Mouse (Mus musculus): ENCODE measurements at regions not wholly inside any gene's neighbourhood (a gene's known extent, or its start where the extent isn't known, plus 50 kb on each side); places are given as distances from the start of the nearest gene placed in this dataset.

DNA sequence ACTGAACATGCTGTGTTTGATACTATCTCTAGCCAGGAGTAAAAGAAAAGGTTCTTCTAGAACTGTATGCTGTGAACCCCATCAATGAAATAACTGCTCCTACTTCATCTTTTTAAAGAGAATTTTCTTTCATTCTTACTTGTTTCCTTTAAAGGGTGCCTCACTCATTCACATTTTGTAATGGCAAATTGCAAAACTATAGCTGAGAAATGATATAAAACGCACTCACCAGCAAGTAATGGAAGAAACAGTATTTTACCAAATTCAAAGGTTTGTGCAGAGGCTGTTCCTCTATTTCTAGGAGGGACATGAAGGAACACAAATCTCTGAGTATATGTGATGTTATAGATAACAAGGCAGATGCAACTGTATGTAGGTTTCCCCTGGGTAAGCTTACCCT lies 183.4 kb downstream of the Gm11146 start:
- TF ChIP-seq POLR2A (IDR thresholded peaks at IDR 0.05; ENCODE audit: low read depth, low read length) = no peak
- no peak for TF ChIP-seq CTCF (IDR thresholded peaks at IDR 0.05; ENCODE audit: extremely low read depth, insufficient read length, insufficient replicate concordance, low read depth, low read length)
- H3K36me3 ChIP-seq (ENCODE audit: control insufficient read depth, insufficient read depth, low read length) = no peaks in the 10 kb centered on the region
- 91% methylated on average over 1 of the region's 1 CpGs for WGBS

DNA sequence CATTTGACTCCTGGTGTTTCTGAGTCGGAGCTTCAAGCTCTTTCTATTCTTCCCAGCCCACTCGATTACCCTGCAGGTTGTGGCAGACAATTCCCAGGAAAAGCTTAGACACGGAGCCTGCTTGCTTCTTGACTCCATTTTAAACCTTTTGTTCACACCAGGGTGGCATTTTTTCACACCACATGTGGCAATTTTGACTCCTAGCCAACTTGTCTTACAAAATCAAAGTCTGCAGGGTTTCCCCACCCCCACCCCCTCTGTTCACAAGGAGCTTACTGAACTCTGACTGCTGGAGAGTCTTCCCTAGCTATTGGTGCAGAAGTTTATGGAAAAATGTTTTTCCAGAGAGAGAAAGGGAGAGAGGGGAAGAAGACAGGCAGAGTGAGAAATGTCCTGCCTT lies 184.1 kb downstream of the Gm11146 start:
- TF ChIP-seq CTCF (IDR thresholded peaks at IDR 0.05; ENCODE audit: extremely low read depth, insufficient read length, insufficient replicate concordance, low read depth, low read length) = no peak
- TF ChIP-seq POLR2A (IDR thresholded peaks at IDR 0.05; ENCODE audit: low read depth, low read length) = no peak
- 39% methylated on average over 3 of the region's 3 CpGs for WGBS

More for the DNA sequence above, 183.4 kb downstream of the Gm11146 start:
- H3K4me3 ChIP-seq (ENCODE audit: low read depth, low read length) = no peak overlapping the region
- no peak overlapping the region for H3K27ac ChIP-seq (ENCODE audit: insufficient read depth, low read depth, low read length)
- no peaks in the 10 kb centered on the region for H3K27me3 ChIP-seq (ENCODE audit: control insufficient read depth, insufficient read depth, low read length)
- H3K4me1 ChIP-seq (ENCODE audit: control insufficient read depth, insufficient read depth, insufficient read length, low read length) = no peaks in the 10 kb centered on the region

DNA sequence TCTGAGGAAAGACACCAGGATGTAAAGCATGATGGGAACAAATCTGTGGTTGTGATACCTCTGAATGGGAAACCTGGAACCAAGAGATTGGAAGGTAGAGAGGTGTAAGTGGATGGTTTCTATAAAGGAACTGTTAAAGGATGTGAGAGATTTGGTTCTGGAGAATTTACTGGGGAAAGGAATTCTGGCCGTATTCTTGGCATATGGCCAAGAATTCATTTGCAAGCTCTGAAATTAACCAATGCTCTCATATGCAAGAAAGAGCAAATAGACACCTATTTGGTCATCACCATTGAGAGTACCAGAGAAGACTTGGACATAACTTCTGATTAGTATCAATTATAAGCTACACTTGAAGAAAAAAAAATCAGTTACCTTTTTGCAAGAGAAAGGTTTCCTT lies 187.3 kb downstream of the Gm11146 start:
- WGBS = 13% methylated on average over 1 of the region's 1 CpGs
- TF ChIP-seq CTCF (IDR thresholded peaks at IDR 0.05; ENCODE audit: extremely low read depth, insufficient read length, insufficient replicate concordance, low read depth, low read length) (no peak), POLR2A (IDR thresholded peaks at IDR 0.05; ENCODE audit: low read depth, low read length) (no peak)
- H3K27ac ChIP-seq (ENCODE audit: insufficient read depth, low read depth, low read length) = no peak overlapping the region
- no peaks in the 10 kb centered on the region for H3K36me3 ChIP-seq (ENCODE audit: control insufficient read depth, insufficient read depth, low read length)
- no peaks in the 10 kb centered on the region for H3K4me1 ChIP-seq (ENCODE audit: control insufficient read depth, insufficient read depth, insufficient read length, low read length)
- no peaks in the 10 kb centered on the region for H3K27me3 ChIP-seq (ENCODE audit: control insufficient read depth, insufficient read depth, low read length)
- no peak overlapping the region for H3K4me3 ChIP-seq (ENCODE audit: low read depth, low read length)

More for the DNA sequence above, 184.1 kb downstream of the Gm11146 start:
- H3K4me1 ChIP-seq (ENCODE audit: control insufficient read depth, insufficient read depth, insufficient read length, low read length) = no peaks in the 10 kb centered on the region
- H3K4me3 ChIP-seq (ENCODE audit: low read depth, low read length) = no peak overlapping the region
- no peaks in the 10 kb centered on the region for H3K27me3 ChIP-seq (ENCODE audit: control insufficient read depth, insufficient read depth, low read length)
- no peaks in the 10 kb centered on the region for H3K36me3 ChIP-seq (ENCODE audit: control insufficient read depth, insufficient read depth, low read length)
- no peak overlapping the region for H3K27ac ChIP-seq (ENCODE audit: insufficient read depth, low read depth, low read length)

DNA sequence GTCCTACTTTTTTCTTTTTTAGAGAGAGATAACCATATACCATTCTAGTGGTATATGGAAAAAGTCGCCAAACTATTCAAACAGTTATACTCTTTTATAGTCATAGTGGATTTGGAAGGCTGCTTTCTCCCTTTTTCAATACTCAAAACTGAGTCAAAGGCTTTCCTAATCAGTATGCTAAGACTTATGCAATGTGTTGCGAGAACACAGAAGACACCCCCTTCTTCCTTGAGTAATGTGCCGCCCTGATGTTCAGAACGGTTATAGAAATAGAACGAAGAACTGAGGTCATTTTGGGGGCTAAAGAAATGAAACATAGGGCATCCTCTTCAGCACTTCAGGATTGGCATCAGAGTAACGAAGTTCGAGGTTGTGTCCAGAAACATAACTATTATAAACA lies 192.7 kb downstream of the Gm11146 start:
- Histone ChIP-seq H3K4me1 (ENCODE audit: control insufficient read depth, insufficient read depth, insufficient read length, low read length) (no peaks in the 10 kb centered on the region), H3K36me3 (ENCODE audit: control insufficient read depth, insufficient read depth, low read length) (no peaks in the 10 kb centered on the region), H3K27me3 (ENCODE audit: control insufficient read depth, insufficient read depth, low read length) (no peaks in the 10 kb centered on the region), H3K27ac (ENCODE audit: insufficient read depth, low read depth, low read length) (no peak overlapping the region), H3K4me3 (ENCODE audit: low read depth, low read length) (no peak overlapping the region)
- TF ChIP-seq CTCF (IDR thresholded peaks at IDR 0.05; ENCODE audit: extremely low read depth, insufficient read length, insufficient replicate concordance, low read depth, low read length) = no peak
- TF ChIP-seq POLR2A (IDR thresholded peaks at IDR 0.05; ENCODE audit: low read depth, low read length) = no peak
- 85% methylated on average over 7 of the region's 7 CpGs for WGBS

DNA sequence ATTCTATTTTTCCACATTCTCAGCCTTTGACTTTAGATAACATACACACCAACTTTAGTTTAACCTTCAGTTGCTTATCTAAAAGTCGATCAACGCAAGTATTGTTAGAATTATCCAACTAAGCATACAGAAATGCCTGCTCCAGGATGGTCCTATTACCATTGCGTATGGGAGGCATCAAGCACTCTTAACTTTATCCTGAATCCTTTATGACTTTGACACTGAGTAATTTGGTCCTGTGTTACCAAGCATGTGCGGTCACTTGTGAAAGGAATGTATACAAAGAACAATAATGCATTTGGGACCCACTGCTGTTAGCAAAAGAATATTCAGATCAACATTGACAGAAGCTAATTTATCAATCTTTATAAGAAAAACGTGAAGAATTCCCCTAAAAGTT lies 194.9 kb downstream of the Gm11146 start:
- TF ChIP-seq POLR2A (IDR thresholded peaks at IDR 0.05; ENCODE audit: low read depth, low read length) = no peak
- H3K4me1 ChIP-seq (ENCODE audit: control insufficient read depth, insufficient read depth, insufficient read length, low read length) = no peaks in the 10 kb centered on the region
- 84% methylated on average over 5 of the region's 5 CpGs for WGBS
- H3K27ac ChIP-seq (ENCODE audit: insufficient read depth, low read depth, low read length) = no peak overlapping the region
- H3K36me3 ChIP-seq (ENCODE audit: control insufficient read depth, insufficient read depth, low read length) = no peaks in the 10 kb centered on the region
- H3K27me3 ChIP-seq (ENCODE audit: control insufficient read depth, insufficient read depth, low read length) = no peaks in the 10 kb centered on the region
- H3K4me3 ChIP-seq (ENCODE audit: low read depth, low read length) = no peak overlapping the region

DNA sequence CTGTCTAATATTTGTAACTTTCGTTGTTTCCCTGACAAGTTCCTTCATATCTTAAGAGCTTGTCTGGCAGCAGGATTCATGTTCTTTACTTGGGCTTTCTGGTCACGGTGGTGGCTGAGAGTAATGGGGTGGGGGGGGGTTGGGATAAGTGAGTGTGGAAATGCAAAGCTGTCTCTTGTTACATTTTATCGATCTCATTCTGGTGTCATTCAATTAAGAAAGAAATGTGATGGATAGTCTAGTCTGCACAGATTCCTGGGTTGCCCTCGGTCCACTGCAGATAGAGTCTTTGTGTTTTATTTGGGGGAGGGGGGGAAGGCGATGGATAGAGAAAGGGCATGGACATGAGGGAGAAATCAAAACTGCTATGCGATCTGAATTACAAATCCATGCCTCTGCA lies 196.0 kb downstream of the Gm11146 start:
- Histone ChIP-seq H3K36me3 (ENCODE audit: control insufficient read depth, insufficient read depth, low read length) (no peaks in the 10 kb centered on the region), H3K27ac (ENCODE audit: insufficient read depth, low read depth, low read length) (no peak overlapping the region), H3K4me1 (ENCODE audit: control insufficient read depth, insufficient read depth, insufficient read length, low read length) (no peaks in the 10 kb centered on the region), H3K27me3 (ENCODE audit: control insufficient read depth, insufficient read depth, low read length) (no peaks in the 10 kb centered on the region), H3K4me3 (ENCODE audit: low read depth, low read length) (no peak overlapping the region)
- 78% methylated on average over 6 of the region's 6 CpGs for WGBS
- TF ChIP-seq CTCF (IDR thresholded peaks at IDR 0.05; ENCODE audit: extremely low read depth, insufficient read length, insufficient replicate concordance, low read depth, low read length) (no peak), POLR2A (IDR thresholded peaks at IDR 0.05; ENCODE audit: low read depth, low read length) (no peak)

DNA sequence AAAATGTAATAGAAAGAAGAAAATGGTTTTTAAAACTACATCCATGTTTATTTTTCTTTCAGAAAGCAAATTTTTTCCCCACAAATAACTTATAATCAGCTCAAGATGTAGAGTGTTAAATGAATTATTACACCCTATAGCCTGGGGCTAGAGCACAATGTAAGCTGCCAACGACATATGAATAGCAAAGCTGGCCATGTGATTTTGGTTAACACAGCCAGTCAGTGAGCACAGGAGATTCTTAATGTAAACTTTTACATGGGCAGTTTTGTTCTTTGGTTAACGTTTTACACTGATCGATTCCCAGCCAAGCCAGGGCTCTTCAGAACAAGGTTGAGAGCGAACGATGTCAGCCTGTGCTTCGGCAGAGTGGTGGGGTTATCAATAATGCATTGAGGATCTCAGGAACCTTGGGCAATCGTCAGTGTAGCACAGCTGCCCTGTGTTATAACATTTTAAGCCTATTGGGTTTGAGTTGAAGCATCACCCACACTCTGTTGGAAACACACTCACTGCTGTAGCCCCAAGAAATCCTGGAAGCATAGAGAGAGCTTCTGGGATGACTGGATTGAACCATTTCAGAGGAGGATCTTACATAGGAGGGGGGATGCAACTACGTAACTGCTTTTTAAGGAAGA lies 196.6 kb downstream of the Gm11146 start:
- Histone ChIP-seq H3K4me1 (ENCODE audit: control insufficient read depth, insufficient read depth, insufficient read length, low read length) (no peaks in the 10 kb centered on the region), H3K27me3 (ENCODE audit: control insufficient read depth, insufficient read depth, low read length) (no peaks in the 10 kb centered on the region), H3K4me3 (ENCODE audit: low read depth, low read length) (no peak overlapping the region), H3K27ac (ENCODE audit: insufficient read depth, low read depth, low read length) (no peak overlapping the region), H3K36me3 (ENCODE audit: control insufficient read depth, insufficient read depth, low read length) (no peaks in the 10 kb centered on the region)
- 71% methylated on average over 8 of the region's 8 CpGs for WGBS
- TF ChIP-seq CTCF (IDR thresholded peaks at IDR 0.05; ENCODE audit: extremely low read depth, insufficient read length, insufficient replicate concordance, low read depth, low read length) (no peak), POLR2A (IDR thresholded peaks at IDR 0.05; ENCODE audit: low read depth, low read length) (no peak)

Measured in small intestine, adult 2 months (tissue).